14 mouse cellular contexts compared by ENCODE assay signal in genomic region chr5:73731991-73732565, GRCm38 (mm10).
DNase-seq lines count a peak whose midpoint lies in the region; ATAC-seq and TF ChIP-seq lines count a peak whose summit lies in the region.
"Had no signal": no experiment of that assay in that cellular context is flagged by ENCODE, and none has a peak within 500 bp of the region (broad histone marks: within the 10 kb centered on the region; RNA-seq: fewer than 3 reads in every experiment).

No protein-coding gene starts in this region.

- no peak for ATAC-seq in kidney, embryonic 16.5 days (ENCODE audit: low FRiP score, low TSS enrichment)
- ATAC-seq in embryonic facial prominence, embryonic 12.5 days (ENCODE audit: insufficient number of reproducible peaks, insufficient read depth, low FRiP score, low TSS enrichment): no peak
- no peak for ATAC-seq in limb, embryonic 14.5 days (ENCODE audit: low FRiP score, low read depth)
- ATAC-seq in forebrain, embryonic 13.5 days: no peak

- DNase-seq in gastrocnemius, postnatal 14 days: peak; percentile 37
- no peak for DNase-seq in gastrocnemius, adult 18-20 months (ENCODE audit: low spot score)
- peak; percentile 10 to 40 for DNase-seq in kidney, postnatal 25 days
- no peak for DNase-seq in limb, embryonic 14.5 days (ENCODE audit: low spot score)
- no peak for DNase-seq in adrenal gland, adult 2 months
- DNase-seq: lung, postnatal 10 days; right cerebral cortex, postnatal 14 days; thymus, postnatal 14 days had no signal

- no peak for TF ChIP-seq POLR2A in limb, embryonic 14.5 days (IDR thresholded peaks at IDR 0.05; ENCODE audit: borderline replicate concordance, extremely low read depth, insufficient read depth, insufficient read length)

- no peak overlapping the region for H3K9ac ChIP-seq in kidney, embryonic 16.5 days (replicated peaks; ENCODE audit: low read length)
- H3K9ac ChIP-seq in embryonic facial prominence, embryonic 12.5 days: no peak overlapping the region
- H3K9ac ChIP-seq in limb, embryonic 14.5 days (ENCODE audit: low read depth, low read length, severe bottlenecking): no peak overlapping the region; the same call in 1 of the 2 replicates
- no peak overlapping the region for H3K9ac ChIP-seq in forebrain, embryonic 13.5 days
- H3K9ac ChIP-seq: heart, embryonic 13.5 days had no signal

- 0 out of 2 replicates have a peak, but pooled peaks cover 13% of the 10 kb centered on the region for H3K4me1 ChIP-seq in kidney, embryonic 16.5 days (ENCODE audit: insufficient read depth, low read length)
- H3K4me1 ChIP-seq in embryonic facial prominence, embryonic 12.5 days: peaks cover 21% of the 10 kb centered on the region
- H3K4me1 ChIP-seq in limb, embryonic 14.5 days (ENCODE audit: control insufficient read depth, insufficient read depth, low read length): peaks cover 29% of the 10 kb centered on the region
- peaks cover 4% of the 10 kb centered on the region for H3K4me1 ChIP-seq in forebrain, embryonic 13.5 days
- H3K4me1 ChIP-seq: megakaryocyte, embryonic 14.5 days had no signal

- no peak overlapping the region for H3K4me3 ChIP-seq in kidney, embryonic 16.5 days (ENCODE audit: low read length)
- H3K4me3 ChIP-seq in embryonic facial prominence, embryonic 12.5 days: no peak overlapping the region
- no peak overlapping the region for H3K4me3 ChIP-seq in limb, embryonic 14.5 days (replicated peaks; ENCODE audit: low read length)
- H3K4me3 ChIP-seq in forebrain, embryonic 13.5 days: no peak overlapping the region
- H3K4me3 ChIP-seq: heart, embryonic 13.5 days had no signal

- intact Hi-C loops in gastrocnemius, postnatal 14 days (cut with DNase I; ENCODE audit: low total_unique reads): no loop called here

- H3K4me2 ChIP-seq in kidney, embryonic 16.5 days (replicated peaks; ENCODE audit: low read depth, low read length): no peak overlapping the region
- H3K4me2 ChIP-seq in embryonic facial prominence, embryonic 12.5 days (replicated peaks): no peak overlapping the region
- no peak overlapping the region for H3K4me2 ChIP-seq in limb, embryonic 14.5 days (replicated peaks; ENCODE audit: low read depth, low read length, severe bottlenecking)
- no peak overlapping the region for H3K4me2 ChIP-seq in forebrain, embryonic 13.5 days
- H3K4me2 ChIP-seq: heart, embryonic 13.5 days had no signal

- no peaks in the 10 kb centered on the region for H3K36me3 ChIP-seq in kidney, embryonic 16.5 days (ENCODE audit: insufficient read depth, low read length)
- no peaks in the 10 kb centered on the region for H3K36me3 ChIP-seq in embryonic facial prominence, embryonic 12.5 days
- H3K36me3 ChIP-seq in limb, embryonic 14.5 days (ENCODE audit: control insufficient read depth, insufficient read depth, low read length): no peaks in the 10 kb centered on the region
- H3K36me3 ChIP-seq in forebrain, embryonic 13.5 days (ENCODE audit: poor library complexity, severe bottlenecking): no peaks in the 10 kb centered on the region
- H3K36me3 ChIP-seq: heart, embryonic 13.5 days had no signal

- no peak overlapping the region for H3K27ac ChIP-seq in kidney, embryonic 16.5 days (ENCODE audit: low read length)
- peak overlapping the region; percentile 51 for H3K27ac ChIP-seq in embryonic facial prominence, embryonic 12.5 days
- peak overlapping the region; percentile 52; the same call in 1 of the 2 replicates for H3K27ac ChIP-seq in limb, embryonic 14.5 days (replicated peaks; ENCODE audit: low read depth, low read length)
- no peak overlapping the region for H3K27ac ChIP-seq in forebrain, embryonic 13.5 days
- H3K27ac ChIP-seq: heart, embryonic 13.5 days; stomach, postnatal 0 days had no signal

- 27% methylated on average over 9 of the region's 9 CpGs for WGBS in kidney, embryonic 16.5 days
- WGBS in embryonic facial prominence, embryonic 12.5 days: 19% methylated on average over 9 of the region's 9 CpGs
- 22% methylated on average over 9 of the region's 9 CpGs for whole genome bisulfite sequencing in limb, embryonic 14.5 days
- 34% methylated on average over 9 of the region's 9 CpGs for WGBS in forebrain, embryonic 13.5 days

- no peaks in the 10 kb centered on the region for H3K9me3 ChIP-seq in kidney, embryonic 16.5 days (ENCODE audit: low read length)
- H3K9me3 ChIP-seq in embryonic facial prominence, embryonic 12.5 days: no peaks in the 10 kb centered on the region
- H3K9me3 ChIP-seq in limb, embryonic 14.5 days (ENCODE audit: control insufficient read depth, low read length): no peaks in the 10 kb centered on the region
- no peaks in the 10 kb centered on the region for H3K9me3 ChIP-seq in forebrain, embryonic 13.5 days (replicated peaks)
- H3K9me3 ChIP-seq: heart, embryonic 13.5 days; megakaryocyte, embryonic 14.5 days had no signal

- H3K27me3 ChIP-seq in kidney, embryonic 16.5 days (ENCODE audit: insufficient read depth, low read length): no peaks in the 10 kb centered on the region
- H3K27me3 ChIP-seq in embryonic facial prominence, embryonic 12.5 days: no peaks in the 10 kb centered on the region
- H3K27me3 ChIP-seq in limb, embryonic 14.5 days (ENCODE audit: control insufficient read depth, insufficient read depth, low read length): no peaks in the 10 kb centered on the region
- H3K27me3 ChIP-seq in forebrain, embryonic 13.5 days: no peaks in the 10 kb centered on the region

Comparison
In these comparisons a context has a peak if more than half of its experiments do, and no peak if none do; other contexts are left out.
1. DNase-seq: peak in gastrocnemius, postnatal 14 days (single experiment) and kidney, postnatal 25 days (2 of 2); none in gastrocnemius, adult 18-20 months (single experiment), limb, embryonic 14.5 days (single experiment) and adrenal gland, adult 2 months (single experiment).
2. H3K27ac ChIP-seq: peak in embryonic facial prominence, embryonic 12.5 days (single experiment) and limb, embryonic 14.5 days (single experiment); none in kidney, embryonic 16.5 days (single experiment) and forebrain, embryonic 13.5 days (single experiment).